ENCODE assay signal across 35 mouse cellular contexts in the genomic region with DNA sequence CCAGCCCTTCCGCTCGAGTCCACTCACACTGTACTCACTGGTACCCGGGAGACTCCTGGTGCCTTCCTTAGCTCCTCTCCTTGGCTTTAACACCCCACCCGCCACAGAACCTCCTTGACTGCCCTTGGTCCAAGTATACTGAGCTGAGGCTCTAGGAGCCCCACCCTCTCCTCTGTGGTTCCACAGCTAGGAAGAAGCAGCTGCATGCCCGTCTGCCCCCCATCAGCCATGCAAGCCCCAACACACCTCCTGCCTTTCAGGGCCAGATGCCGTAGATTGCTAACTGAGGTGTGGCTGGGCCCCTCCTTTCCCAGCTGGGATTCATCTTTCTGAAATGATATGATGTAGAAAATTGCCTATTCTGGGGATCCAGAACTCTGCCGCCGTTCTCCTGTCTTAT. TPM values are rescaled to one million over a fixed set of nuclear protein-coding genes. Genes with fewer than 3 reads are reported as not detected.
A peak's percentile ranks its signal among the peaks of the same experiment; 100 is the strongest.
DNase-seq lines count a peak whose midpoint lies in the region; ATAC-seq and TF ChIP-seq lines count a peak whose summit lies in the region.
"Had no signal": no experiment of that assay in that cellular context is flagged by ENCODE, and none has a peak within 500 bp of the region (broad histone marks: within the 10 kb centered on the region; RNA-seq: fewer than 3 reads in every experiment).

No protein-coding gene starts in this region.

- H3ac ChIP-seq in myocyte (ENCODE audit: control insufficient read depth, insufficient read length) = no peak overlapping the region

- H3K27ac ChIP-seq in embryonic facial prominence, embryonic 13.5 days = peak overlapping the region; percentile 69
- no peak overlapping the region for H3K27ac ChIP-seq in hindbrain, postnatal 0 days
- H3K27ac ChIP-seq: heart, adult 2 months; hindbrain, embryonic 14.5 days; liver, embryonic 14.5 days; macrophage; midbrain, embryonic 13.5 days had no signal

- H3K4me1 ChIP-seq in E14TG2a.4 (replicated peaks; ENCODE audit: low read depth, low read length) = peaks cover 69% of the 10 kb centered on the region
- H3K4me1 ChIP-seq in embryonic facial prominence, embryonic 13.5 days = no peaks in the 10 kb centered on the region
- H3K4me1 ChIP-seq in hindbrain, postnatal 0 days (ENCODE audit: insufficient read depth, low read length) = no peaks in the 10 kb centered on the region
- H3K4me1 ChIP-seq: heart, embryonic 12.5 days; midbrain, embryonic 13.5 days had no signal

- peaks cover 3% of the 10 kb centered on the region for H3K79me2 ChIP-seq in myocyte (ENCODE audit: control insufficient read depth, insufficient read depth)

- DNase-seq in ES-CJ7 (ENCODE audit: low read depth, low spot score) = peak; percentile 78
- no peak for DNase-seq in hindbrain, postnatal 0 days (ENCODE audit: low spot score)
- no peak for DNase-seq in left cerebral cortex, adult 18-20 months (ENCODE audit: low spot score in 2 of 2)
- DNase-seq in right cerebral cortex, adult 2 months (ENCODE audit: low spot score in 2 of 2) = no peak
- DNase-seq: adrenal gland, adult 8-10 months; cerebellum, adult 2 months; cerebellum, postnatal 14 days; gastrocnemius, postnatal 36 days; heart, adult 2 months; kidney, adult 11 months; kidney, postnatal 14 days; layer of hippocampus, adult 9-11 months; liver; lung, adult 2 months; lung, postnatal 10 days; spleen, adult 18-20 months had no signal

- no peaks in the 10 kb centered on the region for H3K27me3 ChIP-seq in E14TG2a.4 (ENCODE audit: insufficient read depth, low read length)
- H3K27me3 ChIP-seq in embryonic facial prominence, embryonic 13.5 days = no peaks in the 10 kb centered on the region
- no peaks in the 10 kb centered on the region for H3K27me3 ChIP-seq in myocyte (ENCODE audit: control insufficient read depth, insufficient read depth, insufficient read length)
- H3K27me3 ChIP-seq in hindbrain, postnatal 0 days (ENCODE audit: insufficient read depth, low read length) = no peaks in the 10 kb centered on the region
- H3K27me3 ChIP-seq: heart, embryonic 12.5 days; midbrain, embryonic 13.5 days; Patski had no signal

- no peaks in the 10 kb centered on the region for H3K9me3 ChIP-seq in E14TG2a.4 (ENCODE audit: low read length)
- H3K9me3 ChIP-seq in embryonic facial prominence, embryonic 13.5 days = no peaks in the 10 kb centered on the region
- no peaks in the 10 kb centered on the region for H3K9me3 ChIP-seq in hindbrain, postnatal 0 days (ENCODE audit: low read length)
- H3K9me3 ChIP-seq: heart, embryonic 12.5 days; midbrain, embryonic 13.5 days had no signal

- no peak for ATAC-seq in embryonic facial prominence, embryonic 13.5 days (ENCODE audit: insufficient number of reproducible peaks, insufficient read depth, low FRiP score, low TSS enrichment, low read depth)
- no peak for ATAC-seq in hindbrain, postnatal 0 days
- ATAC-seq: activated CD4-positive, CD25-positive, alpha-beta regulatory T cell, adult 4 months; CD4-positive, CD25-positive, alpha-beta regulatory T cell, adult 4 months; inflammation-experienced regulatory T-cells, adult 6 months; midbrain, embryonic 13.5 days; Patski had no signal

- WGBS in embryonic facial prominence, embryonic 13.5 days = 69% methylated on average over 8 of the region's 8 CpGs
- 93% methylated on average over 8 of the region's 8 CpGs for WGBS in hindbrain, postnatal 0 days

- H3K4me2 ChIP-seq in embryonic facial prominence, embryonic 13.5 days = no peak overlapping the region; the same call in 1 of the 2 replicates
- no peak overlapping the region for H3K4me2 ChIP-seq in myocyte (ENCODE audit: low read depth)
- H3K4me2 ChIP-seq in hindbrain, postnatal 0 days (ENCODE audit: low read depth, low read length) = no peak overlapping the region
- H3K4me2 ChIP-seq: heart, embryonic 12.5 days; hindbrain, embryonic 14.5 days; midbrain, embryonic 13.5 days had no signal

- TF ChIP-seq POLR2A in myocyte (IDR thresholded peaks at IDR 0.05; ENCODE audit: insufficient read length, low read depth) = no peak

- H3K4me3 ChIP-seq in E14TG2a.4 (replicated peaks; ENCODE audit: low read length) = peak overlapping the region; percentile 53
- no peak overlapping the region for H3K4me3 ChIP-seq in embryonic facial prominence, embryonic 13.5 days
- no peak overlapping the region for H3K4me3 ChIP-seq in myocyte
- H3K4me3 ChIP-seq in hindbrain, postnatal 0 days (ENCODE audit: low read length) = no peak overlapping the region
- H3K4me3 ChIP-seq: erythroblast, embryonic 14.5 days; heart, adult 2 months; heart, embryonic 12.5 days; midbrain, embryonic 13.5 days had no signal

- TF ChIP-seq CTCF in E14TG2a.4 (conservative IDR thresholded peaks at IDR 0.05; ENCODE audit: low read length) = no peak
- TF ChIP-seq CTCF in hindbrain, postnatal 0 days (IDR thresholded peaks at IDR 0.05; ENCODE audit: low read depth) = no peak

- H3K9ac ChIP-seq in embryonic facial prominence, embryonic 13.5 days = 0 out of 2 replicates have a peak overlapping the region, but pooled peaks have one; percentile 27
- H3K9ac ChIP-seq in hindbrain, postnatal 0 days (replicated peaks; ENCODE audit: low read length) = no peak overlapping the region
- H3K9ac ChIP-seq: heart, embryonic 12.5 days; hindbrain, embryonic 14.5 days; liver, embryonic 14.5 days; midbrain, embryonic 13.5 days had no signal

- H3K36me3 ChIP-seq in E14TG2a.4 (ENCODE audit: insufficient read depth, low read length) (peaks cover 97% of the 10 kb centered on the region), myocyte (ENCODE audit: control insufficient read depth, insufficient read depth) (peaks cover 4% of the 10 kb centered on the region)
- H3K36me3 ChIP-seq in embryonic facial prominence, embryonic 13.5 days = peaks cover 87% of the 10 kb centered on the region
- H3K36me3 ChIP-seq in hindbrain, postnatal 0 days (ENCODE audit: insufficient read depth, low read length) = peaks cover 5% of the 10 kb centered on the region

TF ChIP-seq in myocyte, 11 proteins besides CTCF, POLR2A, EP300 and RAD21:
- TF ChIP-seq TCF3 (IDR thresholded peaks at IDR 0.05; ENCODE audit: insufficient read length, low read depth) (peak; percentile 30), TCF12 (IDR thresholded peaks at IDR 0.05; ENCODE audit: insufficient read depth, poor library complexity, severe bottlenecking) (peak; percentile 75), MYOG (IDR thresholded peaks at IDR 0.05; ENCODE audit: control insufficient read depth in 1 of 3, insufficient read depth in 1 of 3, insufficient read length in 2 of 3, low read depth in 2 of 3) (peak; percentile 56 to 98 (median 74)), CEBPB (IDR thresholded peaks at IDR 0.05; ENCODE audit: insufficient read depth, poor library complexity, severe bottlenecking) (no peak), MYOD1 (IDR thresholded peaks at IDR 0.05; ENCODE audit: control insufficient read depth in 1 of 3, insufficient read length in 2 of 3, low read depth in 2 of 3) (peak in 2 of 3 experiments; percentile 74 to 89)

RNA-seq across cellular contexts. Expression of gene Recql5, which starts 12.0 kb away (rescaled TPM):
- polyA plus RNA-seq in embryonic facial prominence, embryonic 13.5 days (2015; fragmentation: Nextera tagmentation; extraction: Ambion mirVana) = 22.9 and 24.9 TPM in 2 replicates
- 13.1 TPM for polyA plus RNA-seq in myocyte (2012; fragmentation: generic; extraction: Trizol)
- 11.4 and 14.3 TPM in 2 replicates for total RNA-seq in hindbrain, postnatal 0 days (2014; rRNA removed)
- 7.9 and 9.9 TPM in 2 replicates for polyA plus RNA-seq in hindbrain, postnatal 0 days (2015; fragmentation: Nextera tagmentation; extraction: Ambion mirVana)
- total RNA-seq in left cerebral cortex, adult 18-20 months (2021) = 10 to 100 TPM; 25.9 to 27.4 TPM

RNA-seq across cellular contexts. Expression of gene Sap30bp, which starts 12.2 kb away (rescaled TPM):
- polyA plus RNA-seq in embryonic facial prominence, embryonic 13.5 days (2015; fragmentation: Nextera tagmentation; extraction: Ambion mirVana) = 47.0 and 53.9 TPM in 2 replicates
- polyA plus RNA-seq in myocyte (2012; fragmentation: generic; extraction: Trizol) = 84.9 TPM
- 46.4 and 52.8 TPM in 2 replicates for total RNA-seq in hindbrain, postnatal 0 days (2014; rRNA removed)
- polyA plus RNA-seq in hindbrain, postnatal 0 days (2015; fragmentation: Nextera tagmentation; extraction: Ambion mirVana) = 39.2 and 42.8 TPM in 2 replicates
- total RNA-seq in left cerebral cortex, adult 18-20 months (2021) = 10 to 100 TPM; 45.3 to 54.0 TPM

RNA-seq across cellular contexts. Expression of gene Itgb4, which starts 29.3 kb away (rescaled TPM):
- 11.2 and 11.6 TPM in 2 replicates for polyA plus RNA-seq in embryonic facial prominence, embryonic 13.5 days (2015; fragmentation: Nextera tagmentation; extraction: Ambion mirVana)
- polyA plus RNA-seq in myocyte (2012; fragmentation: generic; extraction: Trizol) = 1.2 TPM
- 1.7 and 3.1 TPM in 2 replicates for total RNA-seq in hindbrain, postnatal 0 days (2014; rRNA removed)
- 2.2 and 2.8 TPM in 2 replicates for polyA plus RNA-seq in hindbrain, postnatal 0 days (2015; fragmentation: Nextera tagmentation; extraction: Ambion mirVana)
- 1 to 10 TPM; 4.5 to 6.9 TPM for total RNA-seq in left cerebral cortex, adult 18-20 months (2021)
- total RNA-seq: monocyte, adult 5-6 weeks had no signal
- polyA plus RNA-seq: activated CD4-positive, CD25-positive, alpha-beta regulatory T cell, adult 4 months; CD4-positive, CD25-positive, alpha-beta regulatory T cell, adult 4 months; inflammation-experienced regulatory T-cells, adult 6 months; macrophage had no signal

RNA-seq across cellular contexts. Expression of gene Smim6, which starts 33.4 kb away (rescaled TPM):
- polyA plus RNA-seq in embryonic facial prominence, embryonic 13.5 days (2015; fragmentation: Nextera tagmentation; extraction: Ambion mirVana) = 1.1 and 1.2 TPM in 2 replicates
- polyA plus RNA-seq in myocyte (2012; fragmentation: generic; extraction: Trizol) = 7.8 TPM
- not detected in 2 replicates for total RNA-seq in hindbrain, postnatal 0 days (2014; rRNA removed)
- polyA plus RNA-seq in hindbrain, postnatal 0 days (2015; fragmentation: Nextera tagmentation; extraction: Ambion mirVana) = 0.35 and 0.43 TPM in 2 replicates
- total RNA-seq in left cerebral cortex, adult 18-20 months (2021) = not detected
- total RNA-seq: adrenal gland, adult 8-10 months; gastrocnemius, adult 18-20 months; gastrocnemius, postnatal 36 days; heart, adult 2 months; left cerebral cortex, postnatal 14 days; monocyte, adult 5-6 weeks; neutrophil, adult 5-6 weeks had no signal
- polyA plus RNA-seq: cerebellum, adult 2 months; cortical plate, adult 2 months; hindbrain, embryonic 14.5 days; macrophage had no signal

RNA-seq across cellular contexts. Expression of gene Smim5, which starts 45.5 kb away (rescaled TPM):
- polyA plus RNA-seq in embryonic facial prominence, embryonic 13.5 days (2015; fragmentation: Nextera tagmentation; extraction: Ambion mirVana) = 3.3 and 3.4 TPM in 2 replicates
- 49.4 TPM for polyA plus RNA-seq in myocyte (2012; fragmentation: generic; extraction: Trizol)
- 2.0 and 2.5 TPM in 2 replicates for total RNA-seq in hindbrain, postnatal 0 days (2014; rRNA removed)
- 2.7 and 3.7 TPM in 2 replicates for polyA plus RNA-seq in hindbrain, postnatal 0 days (2015; fragmentation: Nextera tagmentation; extraction: Ambion mirVana)
- under 1 TPM in 1 of 2 experiments, not detected in 1; 0.54 TPM for total RNA-seq in left cerebral cortex, adult 18-20 months (2021)
- polyA plus RNA-seq: testis, adult 2 months had no signal
